In genomic region chr16:33123938-33124820, GRCm38 (mm10) we compare ENCODE assay signal across 9 mouse cellular contexts.
DNase-seq lines count a peak whose midpoint lies in the region; ATAC-seq lines count a peak whose summit lies in the region.
"Had no signal": no experiment of that assay in that cellular context is flagged by ENCODE, and none has a peak within 500 bp of the region (broad histone marks: within the 10 kb centered on the region; RNA-seq: fewer than 3 reads in every experiment).

No protein-coding gene starts in this region.

- H3K36me3 ChIP-seq in hindbrain, embryonic 14.5 days (replicated peaks; ENCODE audit: control insufficient read depth, insufficient read depth), result peaks cover 24% of the 10 kb centered on the region
- peaks cover 56% of the 10 kb centered on the region for H3K36me3 ChIP-seq in hindbrain, embryonic 10.5 days
- 0 out of 2 replicates have a peak, but pooled peaks cover 4% of the 10 kb centered on the region for H3K36me3 ChIP-seq in liver, embryonic 12.5 days

- no peak overlapping the region for H3K27ac ChIP-seq in hindbrain, embryonic 14.5 days
- H3K27ac ChIP-seq in hindbrain, embryonic 10.5 days, result no peak overlapping the region
- H3K27ac ChIP-seq in liver, embryonic 12.5 days, result 0 out of 2 replicates have a peak overlapping the region, but pooled peaks have one; percentile 13
- H3K27ac ChIP-seq: neural tube, embryonic 13.5 days had no signal

- no peak overlapping the region for H3K4me2 ChIP-seq in hindbrain, embryonic 14.5 days (replicated peaks)
- H3K4me2 ChIP-seq in liver, embryonic 12.5 days, result no peak overlapping the region
- H3K4me2 ChIP-seq: neural tube, embryonic 13.5 days had no signal

- H3K9me3 ChIP-seq in hindbrain, embryonic 14.5 days (ENCODE audit: control insufficient read depth, low read length), result no peaks in the 10 kb centered on the region
- H3K9me3 ChIP-seq in hindbrain, embryonic 10.5 days, result no peaks in the 10 kb centered on the region
- H3K9me3 ChIP-seq in liver, embryonic 12.5 days (replicated peaks), result no peaks in the 10 kb centered on the region
- H3K9me3 ChIP-seq: neural tube, embryonic 13.5 days had no signal

- no peaks in the 10 kb centered on the region for H3K27me3 ChIP-seq in hindbrain, embryonic 14.5 days (ENCODE audit: control insufficient read depth, insufficient read depth, low read length)
- H3K27me3 ChIP-seq in hindbrain, embryonic 10.5 days (ENCODE audit: insufficient read depth, poor library complexity, severe bottlenecking), result no peaks in the 10 kb centered on the region
- H3K27me3 ChIP-seq in liver, embryonic 12.5 days (replicated peaks), result no peaks in the 10 kb centered on the region
- H3K27me3 ChIP-seq: neural tube, embryonic 13.5 days had no signal

- no peaks in the 10 kb centered on the region for H3K4me1 ChIP-seq in hindbrain, embryonic 14.5 days (replicated peaks; ENCODE audit: control insufficient read depth, insufficient read depth, low read length)
- no peaks in the 10 kb centered on the region for H3K4me1 ChIP-seq in hindbrain, embryonic 10.5 days (replicated peaks)
- 0 out of 2 replicates have a peak, but pooled peaks cover 3% of the 10 kb centered on the region for H3K4me1 ChIP-seq in liver, embryonic 12.5 days

- H3K4me3 ChIP-seq in hindbrain, embryonic 14.5 days (replicated peaks; ENCODE audit: low read length), result no peak overlapping the region
- H3K4me3 ChIP-seq in hindbrain, embryonic 10.5 days, result no peak overlapping the region
- H3K4me3 ChIP-seq in liver, embryonic 12.5 days, result no peak overlapping the region
- H3K4me3 ChIP-seq: neural tube, embryonic 13.5 days had no signal

- no peak overlapping the region for H3K9ac ChIP-seq in hindbrain, embryonic 14.5 days
- H3K9ac ChIP-seq in liver, embryonic 12.5 days, result no peak overlapping the region
- H3K9ac ChIP-seq: neural tube, embryonic 13.5 days had no signal

- 80% methylated on average over 24 of the region's 24 CpGs for WGBS in hindbrain, embryonic 14.5 days
- WGBS in hindbrain, embryonic 10.5 days, result 89% methylated on average over 24 of the region's 24 CpGs
- WGBS in liver, embryonic 12.5 days (ENCODE audit: insufficient replicate concordance), result 70% methylated on average over 24 of the region's 24 CpGs

- peak; percentile 57 for DNase-seq in hindbrain, embryonic 14.5 days (ENCODE audit: low spot score)
- DNase-seq in hindbrain, embryonic 10.5 days (ENCODE audit: low spot score), result no peak
- peak; percentile 63 to 74 for DNase-seq in adrenal gland, adult (ENCODE audit: inconsistent age in 2 of 2, low spot score in 1 of 2)
- DNase-seq in embryo, embryonic 11 days, result peak; percentile 65
- no peak for DNase-seq in spleen, postnatal 14 days (ENCODE audit: low spot score in 2 of 2)
- no peak for DNase-seq in left cerebral cortex, adult 8-10 months (ENCODE audit: low spot score in 2 of 2)
- no peak for DNase-seq in spleen, adult 12 weeks (ENCODE audit: low spot score)

- no peak for ATAC-seq in hindbrain, embryonic 14.5 days (ENCODE audit: low FRiP score)
- no peak for ATAC-seq in liver, embryonic 12.5 days

Comparison
In these comparisons a context has a peak if more than half of its experiments do, and no peak if none do; other contexts are left out.
1. DNase-seq: peak in hindbrain, embryonic 14.5 days (single experiment), adrenal gland, adult (2 of 2) and embryo, embryonic 11 days (single experiment); none in hindbrain, embryonic 10.5 days (single experiment), spleen, postnatal 14 days (0 of 2), left cerebral cortex, adult 8-10 months (0 of 2) and spleen, adult 12 weeks (single experiment).